Mouse (Mus musculus): ENCODE results near the gene Zfp324. TPM values are rescaled to one million over a fixed set of nuclear protein-coding genes. Genes with fewer than 3 reads are reported as not detected.
A peak's percentile ranks its signal among the peaks of the same experiment; 100 is the strongest.

The Zfp324 gene
- polyA plus RNA-seq, 1 experiment from 2014 or later = 13.7 TPM

DNA sequence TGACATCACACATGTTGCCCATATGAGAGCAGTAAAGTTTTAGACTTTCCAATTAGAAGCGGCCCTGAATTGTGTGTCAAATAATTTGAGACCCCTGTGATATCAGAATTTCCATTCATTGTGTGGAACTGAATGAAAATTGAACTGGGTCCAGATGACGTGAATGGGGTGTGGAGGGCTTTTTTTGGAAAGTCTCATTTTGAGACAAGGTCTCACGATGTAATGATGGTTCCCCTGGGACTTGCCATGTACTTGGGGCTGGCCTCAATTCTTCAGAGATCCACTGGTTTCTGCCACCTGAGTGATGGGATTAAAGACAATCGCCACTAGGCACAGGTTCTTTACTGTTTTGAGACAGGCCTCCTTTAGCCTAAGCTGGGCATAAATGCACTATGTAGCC lies 25.0 kb upstream of the Zfp324 start:
- WGBS = 87% methylated on average over 4 of the region's 4 CpGs
- no peaks in the 10 kb centered on the region for H3K9me3 ChIP-seq
- H3K4me3 ChIP-seq = no peak overlapping the region
- no peaks in the 10 kb centered on the region for H3K36me3 ChIP-seq
- no peak for ATAC-seq (ENCODE audit: low FRiP score)
- H3K9ac ChIP-seq = no peak overlapping the region
- no peaks in the 10 kb centered on the region for H3K4me1 ChIP-seq (replicated peaks)
- no peaks in the 10 kb centered on the region for H3K27me3 ChIP-seq
- H3K27ac ChIP-seq = no peak overlapping the region
- H3K4me2 ChIP-seq = no peak overlapping the region

DNA sequence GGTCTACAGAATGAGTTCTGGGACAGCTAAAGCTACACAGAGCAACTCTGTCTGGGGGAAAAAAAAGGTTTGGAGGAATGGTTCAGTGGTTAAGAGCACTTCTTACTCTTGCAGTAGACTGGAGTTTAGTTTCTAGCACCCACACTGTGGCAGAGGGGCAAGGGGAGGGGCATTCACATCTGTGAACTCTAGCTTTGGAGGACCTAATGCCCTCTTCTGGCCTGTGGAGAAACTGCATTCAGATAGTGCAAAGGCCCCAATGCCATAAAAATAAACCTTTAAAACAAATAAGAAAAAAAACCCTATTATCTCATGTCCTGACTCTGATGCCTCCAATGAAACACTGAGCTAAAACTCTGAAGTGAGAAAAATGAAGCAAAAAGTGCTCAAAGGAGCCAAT lies 22.1 kb upstream of the Zfp324 start:
- Histone ChIP-seq H3K36me3 (no peaks in the 10 kb centered on the region), H3K27me3 (peaks cover 2% of the 10 kb centered on the region; the same call in 1 of the 2 replicates), H3K4me1 (replicated peaks) (0 out of 2 replicates have a peak, but pooled peaks cover under 1% of the 10 kb centered on the region), H3K9me3 (no peaks in the 10 kb centered on the region), H3K4me2 (no peak overlapping the region), H3K9ac (no peak overlapping the region), H3K27ac (no peak overlapping the region), H3K4me3 (no peak overlapping the region)
- no peak for ATAC-seq (ENCODE audit: low FRiP score)

DNA sequence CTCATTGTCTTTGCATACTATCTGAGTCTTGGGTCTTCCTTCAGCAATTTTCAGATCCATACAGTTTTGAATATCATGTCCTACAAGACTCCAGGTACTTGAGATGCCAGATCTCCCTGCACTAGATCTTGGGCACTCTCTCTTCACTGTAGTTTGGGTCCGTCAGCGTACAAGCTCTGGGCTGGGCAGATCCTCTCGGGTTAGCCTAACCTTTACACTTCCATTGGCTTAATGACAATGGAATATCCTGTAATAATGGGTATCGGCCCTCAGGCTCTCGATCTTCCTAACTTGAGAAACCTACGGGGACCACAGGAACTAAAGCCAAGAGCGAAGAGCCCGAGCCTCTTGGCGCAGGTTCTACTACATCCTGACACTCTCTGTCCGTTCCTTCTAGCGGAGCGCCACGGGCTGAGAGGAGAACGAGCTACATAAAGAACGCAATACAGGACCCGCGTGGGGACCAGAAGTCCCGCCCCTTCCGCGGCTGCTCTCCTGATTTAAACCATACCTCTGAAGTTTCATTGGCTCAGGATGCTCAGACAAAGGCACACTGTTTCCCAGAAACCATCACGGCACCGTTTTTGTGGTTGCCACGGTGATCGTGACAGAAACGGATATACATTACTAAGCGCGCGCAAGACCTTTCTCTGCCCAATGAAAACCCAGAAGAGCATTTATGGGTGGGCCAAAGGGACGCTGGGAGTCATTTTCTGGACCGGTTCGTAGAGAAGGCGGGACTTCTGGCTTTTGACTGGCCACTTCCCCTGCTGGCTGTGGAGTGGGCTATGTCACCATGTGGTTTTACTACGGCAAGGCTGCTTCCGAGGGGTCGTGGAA lies 16.4 kb upstream of the Zfp324 start:
- Histone ChIP-seq H3K9ac (peak overlapping the region; percentile 71), H3K27ac (peak overlapping the region; percentile 94), H3K36me3 (no peaks in the 10 kb centered on the region), H3K4me2 (peak overlapping the region; percentile 82), H3K4me1 (replicated peaks) (peaks cover 11% of the 10 kb centered on the region), H3K27me3 (peaks cover 2% of the 10 kb centered on the region; the same call in 1 of the 2 replicates), H3K9me3 (no peaks in the 10 kb centered on the region), H3K4me3 (peak overlapping the region; percentile 47)
- ATAC-seq (ENCODE audit: low FRiP score) = peak; percentile 98
- WGBS = 9% methylated on average over 35 of the region's 35 CpGs

DNA sequence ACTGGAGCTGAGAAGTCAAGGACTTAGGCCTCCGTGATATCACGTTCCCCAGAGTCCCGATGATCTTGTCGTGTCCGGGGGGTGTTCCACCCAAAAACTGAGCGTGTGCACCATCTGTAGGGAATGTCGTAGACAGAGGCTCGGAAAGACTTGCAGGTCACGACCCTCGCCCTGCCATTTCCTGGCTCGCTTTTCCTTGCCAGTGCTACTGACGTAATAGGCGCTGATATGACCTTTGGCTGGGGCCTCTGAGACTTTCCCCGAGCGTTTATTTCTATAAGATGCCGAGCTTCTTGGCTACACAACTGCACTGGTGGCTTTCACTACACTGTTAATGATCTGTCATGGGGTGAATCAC lies 15.8 kb upstream of the Zfp324 start:
- Histone ChIP-seq H3K4me1 (replicated peaks) (peaks cover 11% of the 10 kb centered on the region), H3K36me3 (no peaks in the 10 kb centered on the region), H3K27ac (peak overlapping the region; percentile 85), H3K9me3 (no peaks in the 10 kb centered on the region), H3K9ac (peak overlapping the region; percentile 71), H3K4me3 (peak overlapping the region; percentile 47), H3K27me3 (peaks cover 2% of the 10 kb centered on the region; the same call in 1 of the 2 replicates), H3K4me2 (peak overlapping the region; percentile 82)
- WGBS = 12% methylated on average over 16 of the region's 16 CpGs
- ATAC-seq (ENCODE audit: low FRiP score) = peak; percentile 21; the same call in 1 of the 2 replicates

DNA sequence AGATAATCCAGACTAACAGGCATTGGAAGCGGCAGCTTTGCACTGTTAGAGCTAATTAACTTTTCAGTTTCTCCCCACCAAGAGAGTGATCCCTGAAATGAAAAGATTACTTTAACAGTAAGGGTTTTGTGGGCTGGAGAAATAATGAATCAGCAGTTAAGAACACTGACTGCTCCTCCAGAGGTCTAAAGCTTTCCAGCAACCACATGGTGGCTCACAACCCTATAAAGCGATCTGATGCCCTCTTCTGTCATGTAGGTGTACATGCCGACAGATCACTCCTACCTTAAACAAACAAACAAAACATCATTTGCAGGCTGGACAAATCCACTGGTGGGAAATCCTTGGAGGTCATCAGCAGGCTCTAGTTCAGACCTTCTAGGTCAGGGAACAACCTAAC lies 10.7 kb upstream of the Zfp324 start:
- Histone ChIP-seq H3K27ac (no peak overlapping the region), H3K4me1 (replicated peaks) (peaks cover 4% of the 10 kb centered on the region), H3K4me2 (no peak overlapping the region), H3K36me3 (no peaks in the 10 kb centered on the region), H3K4me3 (no peak overlapping the region), H3K9ac (no peak overlapping the region), H3K27me3 (no peaks in the 10 kb centered on the region), H3K9me3 (no peaks in the 10 kb centered on the region)
- WGBS = 70% methylated on average over 3 of the region's 3 CpGs
- no peak for ATAC-seq (ENCODE audit: low FRiP score)

DNA sequence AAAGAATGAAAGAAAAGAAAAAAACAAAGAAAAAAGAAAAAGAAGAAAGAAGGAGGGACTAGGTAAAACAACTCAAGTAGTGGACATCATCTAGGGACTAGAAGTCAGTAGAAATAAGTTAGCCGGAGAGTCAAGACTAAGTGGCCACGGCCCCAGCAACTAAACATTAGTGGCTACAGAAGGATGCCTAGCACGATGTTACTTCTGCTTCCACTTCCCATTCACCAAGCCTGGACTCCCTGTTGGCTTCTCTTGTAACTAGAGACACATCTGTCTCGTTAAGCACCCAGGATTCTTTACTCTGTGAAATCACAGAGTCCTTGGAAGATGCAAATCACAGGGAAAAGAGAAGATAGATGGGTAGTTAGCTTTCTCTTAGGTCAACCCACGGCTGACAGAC lies 8.1 kb upstream of the Zfp324 start:
- WGBS = 80% methylated on average over 5 of the region's 5 CpGs
- Histone ChIP-seq H3K36me3 (no peaks in the 10 kb centered on the region), H3K27ac (no peak overlapping the region), H3K9me3 (no peaks in the 10 kb centered on the region), H3K4me3 (no peak overlapping the region), H3K27me3 (no peaks in the 10 kb centered on the region), H3K4me2 (no peak overlapping the region), H3K9ac (no peak overlapping the region), H3K4me1 (replicated peaks) (peaks cover 8% of the 10 kb centered on the region; the same call in 1 of the 2 replicates)
- ATAC-seq (ENCODE audit: low FRiP score) = no peak

DNA sequence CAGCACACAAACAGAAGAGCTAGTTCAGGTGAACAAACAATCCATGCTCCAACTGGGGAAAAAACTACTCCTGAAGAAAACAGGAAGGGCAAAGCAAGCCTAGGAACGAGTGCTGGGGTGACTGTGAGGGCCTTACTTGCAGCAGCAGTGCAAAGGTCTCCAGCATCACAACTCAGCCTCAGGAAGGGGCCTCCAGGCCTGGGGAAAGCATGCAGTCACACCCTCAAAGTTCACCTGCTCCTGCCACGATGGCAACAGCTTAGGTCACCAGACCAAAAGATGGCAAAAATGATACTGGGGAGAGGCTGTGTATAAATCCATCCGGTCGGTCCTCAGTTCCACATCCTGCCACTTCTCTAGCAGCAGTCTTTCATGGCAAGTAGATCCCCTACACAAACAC lies 6.7 kb upstream of the Zfp324 start:
- ATAC-seq (ENCODE audit: low FRiP score) = no peak
- no peak overlapping the region; the same call in 1 of the 2 replicates for H3K9ac ChIP-seq
- 79% methylated on average over 4 of the region's 4 CpGs for WGBS
- H3K27ac ChIP-seq = no peak overlapping the region
- H3K4me3 ChIP-seq = no peak overlapping the region
- no peaks in the 10 kb centered on the region for H3K9me3 ChIP-seq
- H3K27me3 ChIP-seq = no peaks in the 10 kb centered on the region
- no peak overlapping the region for H3K4me2 ChIP-seq
- H3K36me3 ChIP-seq = no peaks in the 10 kb centered on the region
- peaks cover 8% of the 10 kb centered on the region; the same call in 1 of the 2 replicates for H3K4me1 ChIP-seq (replicated peaks)

DNA sequence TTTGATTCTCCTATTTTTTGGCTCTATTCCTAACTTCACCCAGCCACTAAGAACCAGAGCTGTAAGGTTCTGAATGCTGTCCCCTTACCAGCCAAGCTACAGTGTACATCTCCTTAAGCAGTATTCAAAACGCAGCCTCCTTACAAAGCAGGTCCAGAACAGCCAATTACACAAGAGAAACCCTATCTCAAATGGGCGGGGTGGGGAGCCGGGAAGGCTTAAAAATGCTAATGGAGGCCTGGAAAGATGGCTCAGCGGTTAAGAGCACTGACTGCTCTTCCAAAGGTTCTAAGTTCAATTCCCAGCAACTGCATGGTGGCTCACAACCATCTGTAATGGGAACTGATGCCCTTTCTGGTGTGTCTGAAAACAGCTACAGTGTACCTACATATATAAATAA lies 5.9 kb upstream of the Zfp324 start:
- H3K9me3 ChIP-seq = no peaks in the 10 kb centered on the region
- no peaks in the 10 kb centered on the region for H3K36me3 ChIP-seq
- H3K4me1 ChIP-seq (replicated peaks) = peaks cover 10% of the 10 kb centered on the region
- no peak overlapping the region for H3K4me3 ChIP-seq
- no peak overlapping the region for H3K4me2 ChIP-seq
- H3K27me3 ChIP-seq = no peaks in the 10 kb centered on the region
- ATAC-seq (ENCODE audit: low FRiP score) = no peak
- no peak overlapping the region for H3K9ac ChIP-seq
- H3K27ac ChIP-seq = no peak overlapping the region
- WGBS = 15% methylated on average over 4 of the region's 4 CpGs

DNA sequence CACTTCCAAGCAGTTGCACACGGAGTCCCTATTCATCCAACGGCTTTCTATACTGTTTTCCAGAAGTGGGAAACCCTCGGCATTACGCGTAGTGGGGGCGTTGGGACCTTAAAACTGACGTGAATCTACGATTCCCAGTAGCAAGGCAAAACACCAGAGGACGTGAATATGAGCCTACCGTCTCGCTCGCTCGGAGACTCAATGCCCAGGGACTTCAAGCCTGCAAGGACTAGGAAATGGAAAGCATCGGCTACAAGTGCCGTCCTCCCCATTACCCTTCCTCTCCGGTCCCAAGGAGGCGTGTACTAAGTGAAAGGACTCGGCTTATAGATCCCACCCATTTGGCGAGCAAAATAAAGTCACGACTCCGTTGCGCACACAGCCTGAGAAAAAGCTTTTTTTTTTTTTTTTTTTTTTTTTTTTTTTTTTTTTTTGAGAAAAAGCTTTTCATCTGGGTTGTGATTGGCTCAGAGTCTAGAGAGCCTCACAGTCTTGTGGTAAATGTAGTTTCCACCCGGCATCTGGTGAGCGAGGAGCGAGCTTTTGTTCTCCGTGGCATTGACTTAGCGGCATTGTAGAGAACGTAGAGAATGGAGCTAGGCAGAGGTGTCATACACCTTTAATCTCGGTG lies 4.0 kb upstream of the Zfp324 start:
- Histone ChIP-seq H3K9ac (peak overlapping the region; percentile 74), H3K27ac (peak overlapping the region; percentile 90), H3K9me3 (no peaks in the 10 kb centered on the region), H3K36me3 (no peaks in the 10 kb centered on the region), H3K4me2 (peak overlapping the region; percentile 62), H3K4me3 (peak overlapping the region; percentile 44), H3K4me1 (replicated peaks) (peaks cover 20% of the 10 kb centered on the region), H3K27me3 (no peaks in the 10 kb centered on the region)
- 2% methylated on average over 29 of the region's 29 CpGs for WGBS
- peak; percentile 73 for ATAC-seq (ENCODE audit: low FRiP score)

DNA sequence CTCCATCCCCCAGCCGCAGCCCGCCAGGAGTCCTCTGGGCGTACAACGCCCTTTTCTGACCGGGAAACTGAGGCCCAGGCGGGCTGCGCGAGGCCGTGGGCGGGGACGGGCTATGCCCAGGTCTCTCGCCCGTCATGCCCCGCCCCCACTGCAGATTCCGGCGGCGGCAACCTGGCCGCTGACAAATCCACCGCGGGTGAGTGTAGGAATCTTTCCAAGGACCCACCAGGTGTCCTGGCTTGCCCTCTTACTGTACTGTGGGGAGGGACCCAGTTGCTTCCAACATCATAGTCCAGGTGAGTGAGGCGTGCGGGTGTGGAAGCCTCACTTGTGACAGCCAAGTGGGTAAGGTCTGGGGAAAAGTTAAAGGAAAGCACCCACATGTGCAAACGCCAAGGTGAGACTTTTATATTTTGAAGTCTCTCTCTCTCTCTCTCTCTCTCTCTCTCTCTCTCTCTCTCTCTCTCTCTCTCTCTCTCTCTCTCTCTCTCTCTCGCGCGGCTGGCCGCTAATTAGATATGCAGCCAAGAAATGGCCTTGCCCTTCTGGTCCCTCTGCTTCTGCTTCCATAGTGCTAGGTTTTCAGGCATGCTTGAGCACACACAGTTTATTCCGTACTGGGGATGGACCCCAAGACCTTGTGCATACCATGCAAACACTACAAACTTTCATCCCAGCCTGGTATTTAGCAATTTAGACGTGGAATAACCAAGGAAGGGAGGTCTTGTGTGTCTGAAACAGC lies 637 bp downstream of the Zfp324 start:
- peaks cover 28% of the 10 kb centered on the region for H3K4me1 ChIP-seq (replicated peaks)
- H3K9ac ChIP-seq = peak overlapping the region; percentile 91
- peak; percentile 65 for ATAC-seq (ENCODE audit: low FRiP score)
- H3K9me3 ChIP-seq = no peaks in the 10 kb centered on the region
- H3K27ac ChIP-seq = peak overlapping the region; percentile 92
- peaks cover 29% of the 10 kb centered on the region for H3K36me3 ChIP-seq
- H3K4me2 ChIP-seq = peak overlapping the region; percentile 76
- under 1% methylated on average over 29 of the region's 29 CpGs for WGBS
- no peaks in the 10 kb centered on the region for H3K27me3 ChIP-seq
- H3K4me3 ChIP-seq = peak overlapping the region; percentile 87

DNA sequence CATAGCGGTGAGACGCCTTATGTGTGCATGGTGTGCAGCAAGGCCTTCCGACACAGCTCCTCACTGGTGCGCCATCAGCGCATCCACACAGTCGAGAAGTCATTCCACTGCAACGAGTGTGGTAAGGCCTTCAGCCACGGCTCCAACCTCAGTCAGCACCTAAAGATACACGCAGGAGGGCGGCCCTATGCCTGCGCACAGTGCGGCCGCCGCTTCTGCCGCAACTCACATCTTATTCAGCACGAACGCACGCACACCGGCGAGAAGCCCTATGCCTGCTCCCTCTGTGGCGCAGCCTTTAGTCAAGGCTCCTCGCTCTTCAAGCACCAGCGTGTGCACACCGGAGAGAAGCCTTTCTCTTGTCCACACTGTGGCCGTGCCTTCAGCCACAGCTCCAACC lies 5.3 kb downstream of the Zfp324 start:
- ATAC-seq (ENCODE audit: low FRiP score) = no peak
- H3K36me3 ChIP-seq = peaks cover 51% of the 10 kb centered on the region

DNA sequence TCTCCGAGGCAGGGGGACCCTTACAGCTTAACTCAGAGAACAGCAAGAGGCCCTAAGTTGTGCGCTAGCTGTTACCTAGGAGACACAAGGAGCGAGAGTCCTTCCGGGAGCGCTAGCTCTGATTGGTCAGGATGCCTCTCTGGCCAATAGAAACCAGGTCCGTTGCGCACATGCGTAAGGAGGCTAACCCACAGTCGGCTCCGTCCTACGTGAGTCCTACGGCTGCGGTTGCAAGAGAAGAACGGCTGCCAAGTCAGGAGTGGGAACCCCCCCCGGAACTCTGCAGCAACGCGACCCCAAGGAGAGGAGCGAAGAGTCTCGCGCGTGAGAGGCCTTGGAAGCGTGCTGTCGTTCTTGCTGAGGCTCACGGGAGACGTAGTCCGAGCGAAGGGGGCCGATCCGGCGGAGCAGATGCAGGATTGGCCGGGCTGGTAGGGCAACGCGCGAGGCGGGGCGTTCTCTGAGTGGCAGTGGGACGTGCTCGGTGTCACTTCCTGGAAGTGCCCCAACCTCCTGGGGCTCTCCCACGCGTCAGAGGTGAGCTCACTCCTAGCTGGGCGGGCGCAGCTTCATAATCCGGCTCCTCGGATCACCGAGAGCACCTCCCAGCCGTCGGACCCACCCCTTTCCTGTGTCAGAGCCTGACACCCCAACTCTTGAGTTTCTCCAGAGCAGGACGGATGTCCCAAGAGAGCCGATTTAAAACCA lies 12.2 kb downstream of the Zfp324 start, which contains the start of gene Zfp446:
Gene Zfp446 (plus strand): TSS at position 167 of the 708 bp plus-strand sequence.
- peaks cover 17% of the 10 kb centered on the region for H3K4me1 ChIP-seq (replicated peaks)
- H3K4me3 ChIP-seq = peak within 1 kb of the TSS; percentile 61
- H3K36me3 ChIP-seq = peaks cover 22% of the 10 kb centered on the region
- H3K9me3 ChIP-seq = no peaks in the 10 kb centered on the region
- peak within 1 kb of the TSS; percentile 82 for H3K9ac ChIP-seq
- peak; percentile 99 for ATAC-seq (ENCODE audit: low FRiP score)
- H3K4me2 ChIP-seq = peak within 1 kb of the TSS; percentile 70
- peak within 1 kb of the TSS; percentile 96 for H3K27ac ChIP-seq
- WGBS = under 1% methylated on average over 49 of the region's 49 CpGs
- no peaks in the 10 kb centered on the region for H3K27me3 ChIP-seq

More for the DNA sequence above, 5.3 kb downstream of the Zfp324 start:
- Histone ChIP-seq H3K27ac (no peak overlapping the region), H3K4me2 (no peak overlapping the region), H3K4me3 (no peak overlapping the region), H3K9ac (no peak overlapping the region), H3K4me1 (replicated peaks) (peaks cover 17% of the 10 kb centered on the region), H3K27me3 (no peaks in the 10 kb centered on the region), H3K9me3 (no peaks in the 10 kb centered on the region)
- WGBS = 95% methylated on average over 25 of the region's 25 CpGs
